ENCODE assay signal across 10 mouse cellular contexts in the genomic region with DNA sequence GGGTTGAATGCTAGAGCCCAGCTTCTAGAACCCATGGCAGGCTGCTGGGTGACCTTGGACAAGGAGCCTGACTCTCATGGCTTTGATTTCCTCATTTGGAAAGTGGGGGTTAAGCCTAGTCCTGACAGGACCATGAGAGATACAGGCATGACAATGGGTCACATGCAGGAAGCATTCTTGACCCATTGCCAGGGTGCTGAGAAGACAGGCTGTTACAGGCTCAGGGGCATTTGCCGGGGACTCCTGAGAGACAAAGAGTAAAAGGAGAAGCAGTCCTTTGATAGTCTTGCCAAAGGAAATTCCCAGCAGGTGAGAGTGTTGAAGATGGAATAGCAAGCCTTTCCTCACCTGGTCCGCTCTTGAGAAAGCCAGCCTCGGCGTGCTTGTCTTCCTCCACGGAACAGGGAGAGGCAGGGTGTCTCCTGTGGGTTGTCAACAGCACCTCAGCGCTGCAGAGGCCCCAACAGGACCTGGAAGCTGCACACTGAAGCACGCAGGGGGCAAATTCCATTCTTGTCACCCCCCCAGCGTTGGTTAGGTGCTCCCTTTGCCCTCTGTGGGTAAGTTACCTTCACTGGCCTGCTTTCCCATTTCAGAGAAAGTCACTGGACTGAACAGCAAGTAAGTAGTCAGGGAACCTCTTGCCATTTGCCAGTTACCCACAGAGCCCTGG.
DNase-seq lines count a peak whose midpoint lies in the region; ATAC-seq and TF ChIP-seq lines count a peak whose summit lies in the region.
"Had no signal": no experiment of that assay in that cellular context is flagged by ENCODE, and none has a peak within 500 bp of the region (broad histone marks: within the 10 kb centered on the region; RNA-seq: fewer than 3 reads in every experiment).

No protein-coding gene starts in this region.

- no peak overlapping the region for H3K9ac ChIP-seq in heart, adult 2 months (ENCODE audit: low read depth, low read length)
- H3K9ac ChIP-seq: embryonic facial prominence, embryonic 12.5 days; midbrain, embryonic 15.5 days had no signal

- peaks cover 3% of the 10 kb centered on the region; the same call in 1 of the 2 replicates for H3K4me1 ChIP-seq in heart, adult 2 months (ENCODE audit: control insufficient read depth, insufficient read depth, low read length)
- H3K4me1 ChIP-seq: embryonic facial prominence, embryonic 12.5 days; midbrain, embryonic 15.5 days had no signal

- H3K27me3 ChIP-seq in heart, adult 2 months (ENCODE audit: control insufficient read depth, insufficient read depth, low read length), result no peaks in the 10 kb centered on the region
- H3K27me3 ChIP-seq: embryonic facial prominence, embryonic 12.5 days; midbrain, embryonic 15.5 days had no signal

- no peaks in the 10 kb centered on the region for H3K36me3 ChIP-seq in heart, adult 2 months (ENCODE audit: control insufficient read depth, insufficient read depth, low read length)
- H3K36me3 ChIP-seq: embryonic facial prominence, embryonic 12.5 days; midbrain, embryonic 15.5 days had no signal

- no peak for TF ChIP-seq CTCF in heart, adult 2 months (IDR thresholded peaks at IDR 0.05)

- H3K79me2 ChIP-seq in heart, adult 2 months (replicated peaks; ENCODE audit: control insufficient read depth, insufficient read depth, low read length), result no peaks in the 10 kb centered on the region

- no peak; the same call in 1 of the 2 replicates for ATAC-seq in monocyte, adult 5-6 weeks (replicated peaks; ENCODE audit: insufficient number of reproducible peaks, low FRiP score, low TSS enrichment, poor library complexity, severe bottlenecking)
- ATAC-seq: midbrain, embryonic 15.5 days had no signal

- peak overlapping the region; percentile 26; the same call in 1 of the 2 replicates for H3K27ac ChIP-seq in heart, adult 2 months
- H3K27ac ChIP-seq: embryonic facial prominence, embryonic 12.5 days; midbrain, embryonic 15.5 days had no signal

- no peak overlapping the region for H3K4me3 ChIP-seq in heart, adult 2 months
- H3K4me3 ChIP-seq: embryonic facial prominence, embryonic 12.5 days; midbrain, embryonic 15.5 days had no signal

- no peak for TF ChIP-seq POLR2A in heart, adult 2 months (IDR thresholded peaks at IDR 0.05; ENCODE audit: insufficient read depth, low read depth, low read length)

- intact Hi-C loops in heart, adult 2 months (cut with DNase I), result no loop called here

- WGBS in heart, adult 2 months, result 40% methylated on average over 8 of the region's 8 CpGs

- DNase-seq in adrenal gland, adult 2 months, result peak; percentile 64
- no peak for DNase-seq in adrenal gland, postnatal 4 days (ENCODE audit: low spot score in 2 of 2)
- DNase-seq in brain, adult 2 months (ENCODE audit: low read depth, low spot score), result peak; percentile 62
- DNase-seq in heart, adult 2 months, result peak in 1 of 2 experiments; percentile 45
- peak; percentile 78 for DNase-seq in kidney, postnatal 14 days
- DNase-seq in frontal cortex, postnatal 14 days (ENCODE audit: low spot score in 2 of 2), result no peak
- DNase-seq in spleen, adult 12 weeks (ENCODE audit: low spot score), result no peak

- TF ChIP-seq EP300 in heart, adult 2 months (IDR thresholded peaks at IDR 0.05; ENCODE audit: insufficient read depth, low read depth, low read length), result no peak

Comparison
In these comparisons a context has a peak if more than half of its experiments do, and no peak if none do; other contexts are left out.
1. DNase-seq: peak in adrenal gland, adult 2 months (single experiment), brain, adult 2 months (single experiment) and kidney, postnatal 14 days (single experiment); none in adrenal gland, postnatal 4 days (0 of 2), frontal cortex, postnatal 14 days (0 of 2) and spleen, adult 12 weeks (single experiment).